Mouse (Mus musculus): ENCODE results near the gene Gpatch4. TPM values are rescaled to one million over a fixed set of nuclear protein-coding genes. Genes with fewer than 3 reads are reported as not detected.

Gpatch4 gene
- polyA plus RNA-seq, 1 experiment = 8.0 TPM

GRCm38 (mm10) chr3:88027434-88028186 lies 15.3 kb upstream of the Gpatch4 start, which contains the start of gene Hapln2:
Hapln2 (minus strand) TSS chr3:88027583.
- no peak for DNase-seq (ENCODE audit: low read depth, low spot score)
- WGBS = 57% methylated on average over 5 of the region's 5 CpGs

DNA sequence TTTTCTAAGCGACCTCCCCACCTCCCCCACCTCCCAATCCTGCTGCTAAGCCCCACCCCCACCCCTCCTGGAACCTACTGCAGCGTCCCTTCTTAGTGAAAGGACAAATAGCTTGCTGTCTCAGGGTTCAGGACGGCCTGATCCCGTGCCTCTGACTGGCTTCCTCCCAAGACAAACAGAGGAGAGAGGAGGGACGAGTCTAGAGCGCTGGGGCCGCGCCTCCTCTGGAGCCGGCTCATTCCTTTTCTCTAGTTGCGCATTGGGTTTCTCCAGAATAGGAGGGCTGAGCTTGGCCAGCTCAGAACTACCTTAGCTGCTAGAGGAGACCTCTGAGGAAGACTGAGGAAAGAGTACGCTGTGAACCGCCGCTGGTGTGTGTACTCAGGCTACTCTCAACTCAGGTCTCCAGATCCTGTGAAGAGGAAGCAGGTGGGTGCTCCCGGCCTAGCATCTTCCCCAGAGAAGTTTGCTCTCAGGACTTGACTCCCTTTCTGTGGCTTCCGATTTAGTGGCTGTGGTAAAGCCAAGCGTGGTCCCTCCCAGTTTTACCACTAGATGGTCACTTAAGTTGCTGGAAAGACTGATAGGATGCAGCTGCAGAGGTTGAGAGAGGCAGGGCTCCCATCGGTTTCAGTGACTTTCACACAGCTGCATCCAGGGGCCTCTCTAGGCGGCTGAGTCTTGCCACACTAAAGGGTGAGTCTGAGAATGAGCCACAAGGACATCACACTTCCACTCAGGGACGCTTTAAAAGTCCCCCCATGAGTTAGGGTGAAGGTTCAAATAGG lies 12.1 kb upstream of the Gpatch4 start:
- DNase-seq (ENCODE audit: low read depth, low spot score) = peak; percentile 55
- WGBS = 10% methylated on average over 19 of the region's 19 CpGs

DNA sequence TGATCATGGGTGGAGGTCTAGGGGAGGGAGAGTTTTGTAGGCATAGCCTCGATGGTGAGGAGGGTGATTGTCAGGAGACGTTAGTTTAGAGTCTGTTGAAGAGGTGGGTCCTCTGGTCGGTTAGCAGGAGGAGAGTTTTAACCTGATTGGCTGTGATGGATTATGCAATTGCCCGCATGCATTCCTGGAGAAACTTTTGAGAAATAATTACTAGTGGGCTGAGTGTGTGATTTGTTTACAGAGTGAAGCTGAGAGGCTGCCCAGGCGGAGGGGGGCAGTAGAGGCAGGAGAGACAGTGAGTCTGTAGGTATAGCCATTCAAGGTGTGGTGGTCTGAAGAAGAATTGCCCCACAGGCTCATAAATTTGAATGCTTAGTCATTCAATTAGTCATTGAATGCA lies 9.4 kb upstream of the Gpatch4 start:
- 33% methylated on average over 5 of the region's 5 CpGs for WGBS
- no peak for DNase-seq (ENCODE audit: low read depth, low spot score)

GRCm38 (mm10) chr3:88035561-88036293 lies 7.2 kb upstream of the Gpatch4 start:
- DNase-seq (ENCODE audit: low read depth, low spot score) = no peak
- 31% methylated on average over 1 of the region's 1 CpGs for WGBS

DNA sequence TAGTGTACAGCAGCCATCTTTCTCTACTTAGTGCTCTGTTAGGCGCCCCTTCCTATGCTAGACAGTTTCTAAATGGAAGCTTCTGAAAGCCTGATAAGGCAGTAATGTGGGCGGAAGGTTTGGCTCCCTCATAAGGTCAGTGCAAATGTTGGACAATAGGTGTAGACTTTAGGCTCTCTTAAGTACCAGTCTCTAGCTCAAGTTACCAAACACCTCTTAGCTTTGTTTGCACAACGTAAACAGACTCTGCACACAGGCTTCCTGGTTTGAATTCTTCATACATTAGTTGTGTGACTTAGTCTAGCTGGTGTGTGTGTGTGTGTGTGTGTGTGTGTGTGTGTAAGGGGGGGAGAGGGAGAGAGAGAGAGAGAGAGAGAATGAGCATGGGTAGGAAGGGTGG lies 6.6 kb downstream of the Gpatch4 start:
- DNase-seq (ENCODE audit: low read depth, low spot score) = no peak
- 45% methylated on average over 3 of the region's 3 CpGs for WGBS

DNA sequence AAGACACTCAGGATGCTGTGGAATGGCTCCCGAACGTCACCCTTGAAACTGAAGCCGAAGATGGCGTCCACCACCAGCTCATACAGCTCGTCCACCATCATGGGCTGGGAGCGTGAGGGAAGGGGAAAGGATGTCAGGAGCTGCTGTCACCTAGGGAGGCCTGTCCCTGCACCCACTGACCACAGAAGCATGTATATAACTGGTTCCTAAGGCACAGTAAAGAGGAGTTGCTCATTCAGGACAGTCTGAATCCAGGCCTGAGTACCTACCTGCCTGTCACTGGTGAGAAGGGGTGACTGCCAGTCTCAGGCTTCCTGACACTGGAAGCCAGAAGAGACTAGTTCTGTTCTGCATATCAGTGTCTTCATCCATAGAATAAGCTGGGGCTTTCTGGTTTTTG lies 14.1 kb downstream of the Gpatch4 start:
- no peak for DNase-seq (ENCODE audit: low read depth, low spot score)
- 91% methylated on average over 6 of the region's 6 CpGs for WGBS

- under 1% methylated on average over 60 of the region's 60 CpGs for WGBS
Observed at GRCm38 (mm10) chr3:88057902-88058696, 15.2 kb downstream of the Gpatch4 start, which contains the start of gene Naxe. Naxe (minus strand) TSS chr3:88058495.

GRCm38 (mm10) chr3:88068386-88068785 lies 25.5 kb downstream of the Gpatch4 start:
- WGBS = 25% methylated on average over 2 of the region's 2 CpGs
- no peak for DNase-seq (ENCODE audit: low read depth, low spot score)

More at GRCm38 (mm10) chr3:88057902-88058696, 15.2 kb downstream of the Gpatch4 start, which contains the start of gene Naxe:
- DNase-seq (ENCODE audit: low read depth, low spot score) = peak; percentile 75

GRCm38 (mm10) chr3:88071783-88072182 lies 28.9 kb downstream of the Gpatch4 start:
- 2% methylated on average over 5 of the region's 5 CpGs for WGBS

GRCm38 (mm10) chr3:88073631-88074030 lies 30.7 kb downstream of the Gpatch4 start:
- DNase-seq (ENCODE audit: low read depth, low spot score) = no peak
- 69% methylated on average over 2 of the region's 2 CpGs for WGBS

More at GRCm38 (mm10) chr3:88071783-88072182, 28.9 kb downstream of the Gpatch4 start:
- DNase-seq (ENCODE audit: low read depth, low spot score) = peak; percentile 66

DNA sequence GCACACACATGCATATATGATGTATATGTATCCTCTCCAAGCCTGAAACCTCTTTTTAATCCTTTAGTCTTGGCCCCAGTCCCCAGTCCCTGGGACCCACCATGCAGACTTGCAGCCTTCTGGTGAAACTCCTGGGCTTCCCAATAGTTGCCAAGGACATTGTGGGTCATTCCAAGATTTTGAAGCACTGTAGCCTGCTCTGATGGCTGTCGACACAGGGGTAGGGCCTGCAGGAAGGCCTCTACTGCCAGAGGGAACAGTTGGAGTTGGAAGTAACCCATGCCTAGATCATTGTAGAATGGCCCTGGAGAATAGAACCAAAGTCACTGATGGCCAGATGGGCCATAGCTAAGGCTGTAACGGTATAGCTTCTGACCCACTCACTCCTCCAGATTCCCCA lies 31.4 kb downstream of the Gpatch4 start:
- DNase-seq (ENCODE audit: low read depth, low spot score) = no peak
- 74% methylated on average over 2 of the region's 2 CpGs for WGBS

DNA sequence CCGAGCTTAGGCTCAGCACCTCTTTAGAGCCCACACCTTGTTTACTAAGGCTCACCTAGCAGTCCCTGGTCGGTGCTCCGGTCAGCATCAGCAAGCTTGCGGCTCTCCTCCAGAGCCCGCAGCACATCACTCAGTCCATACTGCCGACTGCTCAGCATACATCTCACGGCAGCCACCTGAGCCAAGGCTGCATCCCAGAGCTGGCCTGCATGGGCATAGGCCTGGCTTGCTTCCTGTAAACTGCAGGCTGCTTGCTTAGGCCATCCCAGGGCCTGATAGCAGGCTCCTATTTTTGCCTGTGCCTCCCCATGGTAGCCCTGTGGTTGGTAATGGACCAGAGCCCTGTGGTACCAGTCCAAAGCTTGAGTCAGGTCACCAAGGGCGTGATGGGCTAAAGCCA lies 31.9 kb downstream of the Gpatch4 start:
- 79% methylated on average over 8 of the region's 8 CpGs for WGBS
- DNase-seq (ENCODE audit: low read depth, low spot score) = no peak

GRCm38 (mm10) chr3:88077441-88077840 lies 34.5 kb downstream of the Gpatch4 start:
- no peak for DNase-seq (ENCODE audit: low read depth, low spot score)
- WGBS = 42% methylated on average over 8 of the region's 8 CpGs

DNA sequence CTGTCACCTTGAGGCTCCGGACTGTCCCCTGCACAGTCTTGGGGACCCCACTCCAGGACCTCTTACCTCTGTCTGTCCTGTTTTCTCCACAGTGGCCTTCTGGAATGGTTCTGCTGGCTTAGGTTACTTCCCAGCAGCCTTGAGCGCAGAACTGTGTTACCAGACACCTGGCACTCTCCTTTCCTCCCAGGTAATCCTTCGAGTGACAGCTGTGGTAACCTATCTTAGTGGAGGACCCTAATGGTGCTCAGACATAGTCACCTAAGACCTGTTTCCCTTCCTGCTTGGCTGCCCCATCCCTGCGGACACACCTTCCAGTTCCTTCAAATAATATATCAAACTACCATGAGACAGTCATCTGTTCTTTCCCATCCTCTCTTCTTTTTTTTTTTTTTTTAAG lies 35.3 kb downstream of the Gpatch4 start, which contains the start of gene Ttc24:
Ttc24 (minus strand) TSS at position 101 of the 400 bp plus-strand sequence.
- 65% methylated on average over 4 of the region's 4 CpGs for WGBS
- DNase-seq (ENCODE audit: low read depth, low spot score) = no peak

GRCm38 (mm10) chr3:88081345-88082223 lies 38.7 kb downstream of the Gpatch4 start, which contains the start of gene Iqgap3:
Iqgap3 (plus strand) TSS chr3:88081971.
- peak; percentile 84 for DNase-seq (ENCODE audit: low read depth, low spot score)
- 20% methylated on average over 33 of the region's 33 CpGs for whole genome bisulfite sequencing

DNA sequence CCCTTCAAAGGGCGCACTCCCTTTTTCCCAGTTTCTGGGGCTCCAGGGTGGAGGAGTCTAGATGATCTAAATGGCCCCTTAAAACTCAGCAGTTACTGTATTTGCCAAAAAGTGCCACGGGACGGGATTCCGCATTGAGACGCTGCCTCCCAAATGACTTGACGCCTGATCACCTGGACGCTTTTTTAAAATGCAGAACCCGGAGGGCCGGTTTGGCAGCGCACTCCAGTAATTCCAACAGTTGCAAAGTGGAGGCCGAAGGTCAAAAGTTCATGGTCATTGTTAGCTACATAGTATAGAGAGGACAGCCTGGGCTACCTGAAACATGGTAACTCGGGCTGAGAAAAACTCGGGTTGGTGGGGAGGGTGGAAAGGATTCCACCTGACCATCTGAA lies 39.3 kb downstream of the Gpatch4 start:
- no peak for DNase-seq (ENCODE audit: low read depth, low spot score)
- under 1% methylated on average over 13 of the region's 13 CpGs for WGBS

DNA sequence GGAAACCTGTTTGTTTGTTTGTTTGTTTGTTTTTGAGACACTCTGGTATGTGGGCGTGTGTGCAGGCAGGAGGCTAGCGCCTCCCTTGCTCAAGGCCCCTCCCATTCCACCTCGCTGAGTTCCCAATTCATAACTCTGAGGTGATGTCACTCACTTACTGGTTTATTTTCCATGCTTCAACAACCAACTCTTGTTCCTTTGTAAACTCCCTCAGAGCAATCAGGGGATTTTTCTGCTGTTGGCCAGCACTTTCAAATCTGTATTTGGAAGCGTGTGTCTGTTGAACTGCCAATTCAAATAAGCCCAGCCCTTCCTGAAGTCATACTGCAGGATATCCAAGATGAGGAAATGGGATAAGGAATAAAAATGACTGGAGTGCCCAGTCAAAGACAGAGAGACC lies 39.8 kb downstream of the Gpatch4 start:
- 1% methylated on average over 4 of the region's 4 CpGs for WGBS
- DNase-seq (ENCODE audit: low read depth, low spot score) = peak; percentile 28

GRCm38 (mm10) chr3:88084001-88084400 lies 41.1 kb downstream of the Gpatch4 start:
- WGBS = 97% methylated on average over 2 of the region's 2 CpGs
- DNase-seq (ENCODE audit: low read depth, low spot score) = no peak
